ENCODE assay signal across 10 mouse cellular contexts in the genomic region with DNA sequence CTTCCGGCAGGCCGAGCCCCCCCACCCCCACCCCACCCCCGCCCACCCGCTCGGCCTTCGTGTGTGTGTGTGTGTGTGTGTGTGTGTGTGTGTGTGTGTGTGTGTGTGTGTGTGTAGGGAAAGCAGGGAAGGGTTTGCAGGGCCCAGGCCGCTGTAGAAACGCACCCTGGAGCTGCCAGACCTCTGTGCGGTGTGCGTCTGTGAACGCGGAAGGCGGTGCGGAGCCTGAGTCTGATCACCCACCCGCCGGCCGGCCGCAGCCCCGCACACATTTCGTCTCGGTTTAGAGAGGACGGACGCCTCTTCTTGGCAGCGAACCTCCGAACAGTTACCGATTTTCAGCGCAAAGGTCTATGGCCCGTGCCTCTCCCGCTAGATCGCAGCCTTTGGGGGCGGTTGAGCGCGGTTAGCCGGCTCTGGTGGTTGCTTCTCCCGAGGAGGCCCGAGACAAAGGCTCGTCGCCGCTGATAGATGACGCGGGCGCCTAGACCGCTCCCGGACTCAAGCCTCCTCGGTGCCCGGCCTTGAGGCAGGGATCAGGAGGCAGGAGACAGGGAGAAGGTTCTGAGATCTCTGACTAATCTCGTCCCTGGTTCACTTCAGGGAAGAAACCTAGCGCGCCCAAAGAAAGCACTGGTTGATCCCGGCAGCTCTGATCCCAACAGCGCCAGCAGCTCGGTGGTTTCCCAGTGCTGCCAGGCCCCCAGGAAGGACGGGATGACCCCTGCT. TPM values are rescaled to one million over a fixed set of nuclear protein-coding genes. Genes with fewer than 3 reads are reported as not detected.
DNase-seq lines count a peak whose midpoint lies in the region; ATAC-seq and TF ChIP-seq lines count a peak whose summit lies in the region.
"Had no signal": no experiment of that assay in that cellular context is flagged by ENCODE, and none has a peak within 500 bp of the region (broad histone marks: within the 10 kb centered on the region; RNA-seq: fewer than 3 reads in every experiment).

No protein-coding gene starts in this region.

- no peak overlapping the region for H3K27ac ChIP-seq in kidney, embryonic 14.5 days (ENCODE audit: low read depth, low read length)
- peak overlapping the region; percentile 74 for H3K27ac ChIP-seq in gastrocnemius, adult 2 months
- H3K27ac ChIP-seq in midbrain, embryonic 12.5 days (replicated peaks), result no peak overlapping the region

- H3K36me3 ChIP-seq in kidney, embryonic 14.5 days (ENCODE audit: control insufficient read depth, insufficient read depth, low read length), result no peaks in the 10 kb centered on the region
- no peaks in the 10 kb centered on the region for H3K36me3 ChIP-seq in G1E (replicated peaks)
- H3K36me3 ChIP-seq in midbrain, embryonic 12.5 days, result no peaks in the 10 kb centered on the region

- H3K4me3 ChIP-seq in kidney, embryonic 14.5 days (ENCODE audit: low read length), result peak overlapping the region; percentile 37
- peak overlapping the region; percentile 66 for H3K4me3 ChIP-seq in G1E (ENCODE audit: low read depth, low read length)
- peak overlapping the region; percentile 81 for H3K4me3 ChIP-seq in gastrocnemius, adult 2 months
- H3K4me3 ChIP-seq in midbrain, embryonic 12.5 days, result peak overlapping the region; percentile 21

- no peak for TF ChIP-seq CTCF in G1E (IDR thresholded peaks at IDR 0.05; ENCODE audit: low read depth, low read length)
- TF ChIP-seq CTCF in gastrocnemius, adult 2 months (IDR thresholded peaks at IDR 0.05), result peak; percentile 58

- peaks cover 99% of the 10 kb centered on the region for H3K27me3 ChIP-seq in kidney, embryonic 14.5 days (ENCODE audit: control insufficient read depth, insufficient read depth, low read length)
- H3K27me3 ChIP-seq in G1E (ENCODE audit: insufficient read depth, low read length), result peaks cover 70% of the 10 kb centered on the region
- peaks cover 97% of the 10 kb centered on the region for H3K27me3 ChIP-seq in midbrain, embryonic 12.5 days

- intact Hi-C loops in gastrocnemius, adult 2 months (cut with DNase I), result loop anchor here (5.0 kb wide), 2 partner anchors 156 to 181 kb away; no protein-coding TSS in a partner anchor

- peak; percentile 43; the same call in 1 of the 2 replicates for ATAC-seq in kidney, embryonic 14.5 days (ENCODE audit: low FRiP score, low TSS enrichment)
- ATAC-seq in G1E (ENCODE audit: extremely low read depth, insufficient number of reproducible peaks, low FRiP score, poor library complexity, severe bottlenecking), result no peak
- ATAC-seq in midbrain, embryonic 12.5 days (ENCODE audit: low FRiP score, low read depth), result no peak

- peak overlapping the region; percentile 54; the same call in 1 of the 2 replicates for H3K9ac ChIP-seq in kidney, embryonic 14.5 days (ENCODE audit: low read depth, low read length)
- no peak overlapping the region for H3K9ac ChIP-seq in midbrain, embryonic 12.5 days (replicated peaks)

- 1% methylated on average over 53 of the region's 53 CpGs for WGBS in kidney, embryonic 14.5 days
- under 1% methylated on average over 46 of the region's 53 CpGs for WGBS in midbrain, embryonic 12.5 days

- H3K4me2 ChIP-seq in kidney, embryonic 14.5 days (replicated peaks; ENCODE audit: low read depth, low read length), result peak overlapping the region; percentile 48
- H3K4me2 ChIP-seq in midbrain, embryonic 12.5 days (replicated peaks), result peak overlapping the region; percentile 25

- peaks cover 3% of the 10 kb centered on the region; the same call in 1 of the 2 replicates for H3K4me1 ChIP-seq in kidney, embryonic 14.5 days (ENCODE audit: control insufficient read depth, insufficient read depth, low read length)
- H3K4me1 ChIP-seq in G1E (ENCODE audit: insufficient read depth, low read depth, low read length), result peaks cover 28% of the 10 kb centered on the region
- peaks cover 8% of the 10 kb centered on the region for H3K4me1 ChIP-seq in midbrain, embryonic 12.5 days

- H3K9me3 ChIP-seq in kidney, embryonic 14.5 days (ENCODE audit: control insufficient read depth, low read length), result no peaks in the 10 kb centered on the region
- no peaks in the 10 kb centered on the region; the same call in 1 of the 2 replicates for H3K9me3 ChIP-seq in G1E (replicated peaks)
- no peaks in the 10 kb centered on the region for H3K9me3 ChIP-seq in midbrain, embryonic 12.5 days

- no peak for DNase-seq in kidney, adult 11 months
- no peak for DNase-seq in G1E (ENCODE audit: low spot score)
- DNase-seq in gastrocnemius, adult 2 months, result peak; percentile 82
- DNase-seq in spleen, postnatal 36 days (ENCODE audit: low spot score in 2 of 2), result no peak
- no peak for DNase-seq in thymus, adult 18-20 months
- no peak for DNase-seq in right cerebral cortex, postnatal 10 days (ENCODE audit: low spot score in 2 of 2)
- DNase-seq: cerebellum, adult 8-10 months; right cerebral cortex, postnatal 14 days had no signal

RNA-seq across cellular contexts. Expression of a gene that starts 6.3 kb away (rescaled TPM):
- polyA plus RNA-seq in kidney, embryonic 14.5 days (2014; fragmentation: Nextera tagmentation; extraction: Ambion mirVana), result not detected in 2 replicates
- not detected in 2 replicates for total RNA-seq in G1E (2014; fragmentation: Nextera tagmentation)
- total RNA-seq in G1E (2017), result not detected in 2 replicates
- polyA plus RNA-seq in G1E (2012), result not detected in 2 replicates
- total RNA-seq in gastrocnemius, adult 2 months (2021), result not detected
- not detected in 2 replicates for polyA plus RNA-seq in midbrain, embryonic 12.5 days (2016; fragmentation: Nextera tagmentation; extraction: Ambion mirVana)

RNA-seq across cellular contexts. Expression of a gene that starts 11.3 kb away (rescaled TPM):
- polyA plus RNA-seq in kidney, embryonic 14.5 days (2014; fragmentation: Nextera tagmentation; extraction: Ambion mirVana), result 2.9 and 4.4 TPM in 2 replicates
- not detected in 2 replicates for total RNA-seq in G1E (2014; fragmentation: Nextera tagmentation)
- total RNA-seq in G1E (2017), result 0.06 and 0.22 TPM in 2 replicates
- 0.04 TPM in 1 of 2 replicates, not detected in the other for polyA plus RNA-seq in G1E (2012)
- 10 to 100 TPM in 1 of 2 experiments, 1 to 10 TPM in 1; 6.9 to 11.7 TPM for total RNA-seq in gastrocnemius, adult 2 months (2021)
- polyA plus RNA-seq in midbrain, embryonic 12.5 days (2016; fragmentation: Nextera tagmentation; extraction: Ambion mirVana), result not detected in 2 replicates

RNA-seq across cellular contexts. Expression of a gene that starts 22.0 kb away (rescaled TPM):
- not detected in 2 replicates for polyA plus RNA-seq in kidney, embryonic 14.5 days (2014; fragmentation: Nextera tagmentation; extraction: Ambion mirVana)
- total RNA-seq in G1E (2014; fragmentation: Nextera tagmentation) (not detected in 2 replicates), G1E (2017) (not detected in 2 replicates)
- not detected in 2 replicates for polyA plus RNA-seq in G1E (2012)
- total RNA-seq in gastrocnemius, adult 2 months (2021), result not detected
- polyA plus RNA-seq in midbrain, embryonic 12.5 days (2016; fragmentation: Nextera tagmentation; extraction: Ambion mirVana), result 0.23 and 0.24 TPM in 2 replicates

RNA-seq across cellular contexts. Expression of a gene that starts 23.7 kb away (rescaled TPM):
- 62.9 and 64.5 TPM in 2 replicates for polyA plus RNA-seq in kidney, embryonic 14.5 days (2014; fragmentation: Nextera tagmentation; extraction: Ambion mirVana)
- total RNA-seq in G1E (2014; fragmentation: Nextera tagmentation) (0.60 TPM in 1 of 2 replicates, not detected in the other), G1E (2017) (0.12 and 0.16 TPM in 2 replicates)
- 0.08 and 0.16 TPM in 2 replicates for polyA plus RNA-seq in G1E (2012)
- 10 to 100 TPM; 72.4 to 84.8 TPM for total RNA-seq in gastrocnemius, adult 2 months (2021)
- polyA plus RNA-seq in midbrain, embryonic 12.5 days (2016; fragmentation: Nextera tagmentation; extraction: Ambion mirVana), result not detected in 2 replicates

RNA-seq across cellular contexts. Expression of a gene that starts 24.3 kb away (rescaled TPM):
- polyA plus RNA-seq in kidney, embryonic 14.5 days (2014; fragmentation: Nextera tagmentation; extraction: Ambion mirVana), result 5.1 and 5.8 TPM in 2 replicates
- total RNA-seq in G1E (2014; fragmentation: Nextera tagmentation), result 9.9 and 19.8 TPM in 2 replicates
- 7.6 and 9.1 TPM in 2 replicates for total RNA-seq in G1E (2017)
- 11.4 and 12.4 TPM in 2 replicates for polyA plus RNA-seq in G1E (2012)
- 1 to 10 TPM; 2.7 to 2.9 TPM for total RNA-seq in gastrocnemius, adult 2 months (2021)
- 0.26 TPM in 1 of 2 replicates, not detected in the other for polyA plus RNA-seq in midbrain, embryonic 12.5 days (2016; fragmentation: Nextera tagmentation; extraction: Ambion mirVana)

Comparison
In these comparisons a context has a peak if more than half of its experiments do, and no peak if none do; other contexts are left out.
1. H3K4me3 ChIP-seq: peak in every context shown above with its lines; median percentile 81 in gastrocnemius, adult 2 months; 66 in G1E; 37 in kidney, embryonic 14.5 days; 21 in midbrain, embryonic 12.5 days.